Mouse (Mus musculus) limb, embryonic 14.5 days (tissue): Measurements from ENCODE around the gene Gbx2. TPM values are rescaled to one million over a fixed set of nuclear protein-coding genes. Genes with fewer than 3 reads are reported as not detected.

Experiments used
- ATAC-seq: fragments of 200-750 bp; cut with Nextera tagmentation; 2 replicates; pipeline ENCODE4 v1.8.0; 2017; ENCODE audit warnings: low read depth, moderate number of reproducible peaks, moderate TSS enrichment; ENCODE audit not compliant: low FRiP score
- DNase-seq: peaks from one replicate; pipeline ENCODE4 v3.0.0-alpha.2; 2015; ENCODE audit warnings: low spot score
- H3K27ac ChIP-seq: fragments of 300-500 bp; sonication (generic); replicated peaks from 2 replicates; pipeline ENCODE4 v1.5.1; 2014; ENCODE audit warnings: low read depth, mild to moderate bottlenecking, low read length, moderate library complexity, mixed read lengths
- H3K27me3 ChIP-seq: fragments of 300-500 bp; sonication (generic); 2 replicates; pipeline ENCODE4 v1.6.1; 2014; ENCODE audit warnings: low read length, mixed read lengths; ENCODE audit not compliant: control insufficient read depth, insufficient read depth
- H3K36me3 ChIP-seq: fragments of 300-500 bp; sonication (generic); 2 replicates; pipeline ENCODE4 v1.6.1; 2014; ENCODE audit warnings: mild to moderate bottlenecking, low read length, moderate library complexity, mixed read lengths; ENCODE audit not compliant: control insufficient read depth, insufficient read depth
- H3K4me1 ChIP-seq: fragments of 300-500 bp; sonication (generic); 2 replicates; pipeline ENCODE4 v1.6.1; 2014; ENCODE audit warnings: antibody characterized with exemption, low read length, mixed read lengths; ENCODE audit not compliant: control insufficient read depth, insufficient read depth
- H3K4me2 ChIP-seq: fragments of 300-500 bp; sonication (generic); replicated peaks from 2 replicates; pipeline ENCODE4 v1.6.1; 2014; ENCODE audit warnings: low read depth, mild to moderate bottlenecking, low read length, moderate library complexity; ENCODE audit not compliant: severe bottlenecking
- H3K4me3 ChIP-seq: fragments of 300-500 bp; sonication (generic); replicated peaks from 2 replicates; pipeline ENCODE4 v1.5.1; 2014; ENCODE audit warnings: low read length
- H3K9ac ChIP-seq: fragments of 300-500 bp; sonication (generic); 2 replicates; pipeline ENCODE4 v1.6.1; 2014; ENCODE audit warnings: mild to moderate bottlenecking, low read depth, low read length, moderate library complexity; ENCODE audit not compliant: severe bottlenecking
- H3K9me3 ChIP-seq: fragments of 300-500 bp; sonication (generic); 2 replicates; pipeline ENCODE4 v1.6.1; 2016; ENCODE audit warnings: low read length; ENCODE audit not compliant: control insufficient read depth
- POLR2A ChIP-seq: fragments of 200-500 bp; IDR thresholded peaks from 2 replicates; pipeline ENCODE4 v1.8.0; 2012; ENCODE audit warnings: inconsistent platforms, mild to moderate bottlenecking, moderate library complexity, borderline replicate concordance; ENCODE audit not compliant: insufficient read depth, insufficient read length; ENCODE audit errors: extremely low read depth
- WGBS: fragments of 180-500 bp; shearing (Covaris S2); extraction: QIAGEN DNeasy Blood & Tissue Kit; methylation state at CpG from one replicate; pipeline ENCODE4 v1.1.7; 2014; 5-methylcytosine and 5-hydroxymethylcytosine counted together
- polyA plus RNA-seq, 2 experiments: library from polyadenylated mRNA; depleted of rRNA in 1 of 2; stranded (reverse) in 1 of 2; unstranded in 1 of 2; fragments of >200 nt; fragmentation: Nextera tagmentation in 1 of 2; extraction: Ambion mirVana in 1 of 2; gene quantifications; 2 replicates each; pipeline versions ENCODE4 v1.2.1 to v1.2.3; 2012 to 2014

Gene Gbx2
- polyA plus RNA-seq, 2 experiments = 0.17 to 0.21 TPM

- H3K9me3 ChIP-seq = no peaks in the 10 kb centered on the region
- H3K27ac ChIP-seq = no peak overlapping the region
- no peak overlapping the region for H3K4me2 ChIP-seq
- no peak for TF ChIP-seq POLR2A
- no peak for DNase-seq
- WGBS = 6% methylated on average over 13 of the region's 13 CpGs
- peaks cover 3% of the 10 kb centered on the region; the same call in 1 of the 2 replicates for H3K4me1 ChIP-seq
- H3K36me3 ChIP-seq = no peaks in the 10 kb centered on the region
- H3K27me3 ChIP-seq = peaks cover 6% of the 10 kb centered on the region; the same call in 1 of the 2 replicates
- ATAC-seq = no peak
- H3K4me3 ChIP-seq = no peak overlapping the region
- no peak overlapping the region for H3K9ac ChIP-seq
Observed at GRCm38 (mm10) chr1:89962092-89962491, 31.1 kb upstream of the Gbx2 start.

GRCm38 (mm10) chr1:89959393-89959792 lies 28.4 kb upstream of the Gbx2 start:
- ATAC-seq (no peak), DNase-seq (no peak)
- Histone ChIP-seq H3K27me3 (no peaks in the 10 kb centered on the region), H3K4me1 (peaks cover 3% of the 10 kb centered on the region; the same call in 1 of the 2 replicates), H3K9me3 (no peaks in the 10 kb centered on the region), H3K4me2 (no peak overlapping the region), H3K27ac (no peak overlapping the region), H3K4me3 (no peak overlapping the region), H3K36me3 (no peaks in the 10 kb centered on the region), H3K9ac (no peak overlapping the region)
- WGBS = 56% methylated on average over 4 of the region's 4 CpGs
- TF ChIP-seq POLR2A = no peak

GRCm38 (mm10) chr1:89943202-89943601 lies 12.2 kb upstream of the Gbx2 start:
- H3K4me3 ChIP-seq = no peak overlapping the region
- ATAC-seq (peak; percentile 76), DNase-seq (peak; percentile 81)
- no peak overlapping the region for H3K27ac ChIP-seq
- WGBS = 4% methylated on average over 16 of the region's 16 CpGs
- no peaks in the 10 kb centered on the region for H3K9me3 ChIP-seq
- no peak for TF ChIP-seq POLR2A
- H3K9ac ChIP-seq = no peak overlapping the region
- no peak overlapping the region for H3K4me2 ChIP-seq
- H3K36me3 ChIP-seq = no peaks in the 10 kb centered on the region
- H3K27me3 ChIP-seq = peaks cover 66% of the 10 kb centered on the region
- H3K4me1 ChIP-seq = peaks cover 5% of the 10 kb centered on the region

DNA sequence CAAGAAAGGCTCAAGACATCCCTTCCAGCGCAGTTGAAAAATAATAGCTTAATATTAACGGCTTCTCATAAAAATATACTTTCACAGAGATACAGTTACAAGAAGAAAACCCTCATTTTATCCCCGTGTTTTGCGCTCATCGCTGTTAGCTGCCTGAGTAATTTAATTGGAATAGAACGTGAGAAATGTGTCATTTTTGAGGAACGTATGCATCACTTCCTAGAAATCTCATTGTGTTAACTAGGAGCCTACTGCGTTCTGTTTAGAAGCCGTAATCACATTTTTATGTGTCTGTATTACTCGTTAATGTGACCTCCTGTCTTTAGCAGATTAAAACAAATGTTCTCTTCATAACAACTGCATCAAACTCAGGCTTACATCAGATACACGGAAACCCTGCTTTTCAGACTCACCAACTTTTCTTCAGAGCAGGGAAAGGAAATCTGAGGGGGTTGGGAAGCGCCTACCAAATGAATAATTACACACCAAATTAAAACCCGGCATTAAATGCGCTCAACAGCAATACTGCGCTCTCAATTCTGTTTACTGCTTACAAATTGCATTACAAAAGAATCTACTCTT lies 11.5 kb upstream of the Gbx2 start:
- Histone ChIP-seq H3K36me3 (no peaks in the 10 kb centered on the region), H3K4me2 (peak overlapping the region; percentile 37; the same call in 1 of the 2 replicates), H3K4me1 (peaks cover 5% of the 10 kb centered on the region), H3K9ac (no peak overlapping the region), H3K27ac (no peak overlapping the region), H3K4me3 (peak overlapping the region; percentile 14), H3K27me3 (peaks cover 73% of the 10 kb centered on the region), H3K9me3 (no peaks in the 10 kb centered on the region)
- no peak for ATAC-seq
- TF ChIP-seq POLR2A = no peak
- WGBS = 2% methylated on average over 15 of the region's 15 CpGs
- DNase-seq = no peak

GRCm38 (mm10) chr1:89941701-89942381 lies 10.9 kb upstream of the Gbx2 start:
- TF ChIP-seq POLR2A = no peak
- H3K9me3 ChIP-seq = no peaks in the 10 kb centered on the region
- H3K4me3 ChIP-seq = peak overlapping the region; percentile 14
- peak overlapping the region; percentile 37 for H3K4me2 ChIP-seq
- peaks cover 80% of the 10 kb centered on the region for H3K27me3 ChIP-seq
- ATAC-seq = no peak
- under 1% methylated on average over 40 of the region's 40 CpGs for WGBS
- no peak overlapping the region for H3K27ac ChIP-seq
- DNase-seq = no peak
- H3K36me3 ChIP-seq = no peaks in the 10 kb centered on the region
- peaks cover 5% of the 10 kb centered on the region for H3K4me1 ChIP-seq
- no peak overlapping the region for H3K9ac ChIP-seq
